Mouse (Mus musculus): Measurements from ENCODE around the gene Cep97. TPM values are rescaled to one million over a fixed set of nuclear protein-coding genes. Genes with fewer than 3 reads are reported as not detected.
A peak's percentile ranks its signal among the peaks of the same experiment; 100 is the strongest.
"Not testable (repeated sequence)": the region's sequence is repeated elsewhere in the genome, so short reads cannot be mapped to it uniquely, and the experiment has no call there.

Gene Cep97
- 10 to 100 TPM; 11.3 to 14.7 TPM for total RNA-seq (2021)

GRCm38 (mm10) chr16:55934453-55935037 is at the start of gene Cep97:
Cep97 (minus strand) TSS chr16:55934855.
- intact Hi-C loops (cut with DNase I) = loop anchor here (5.0 kb wide), 1 partner anchor 33 kb away; the partner anchor contains the start of gene Rpl24
- peak; percentile 92 to 94 for DNase-seq (ENCODE audit: low spot score in 2 of 2)

DNA sequence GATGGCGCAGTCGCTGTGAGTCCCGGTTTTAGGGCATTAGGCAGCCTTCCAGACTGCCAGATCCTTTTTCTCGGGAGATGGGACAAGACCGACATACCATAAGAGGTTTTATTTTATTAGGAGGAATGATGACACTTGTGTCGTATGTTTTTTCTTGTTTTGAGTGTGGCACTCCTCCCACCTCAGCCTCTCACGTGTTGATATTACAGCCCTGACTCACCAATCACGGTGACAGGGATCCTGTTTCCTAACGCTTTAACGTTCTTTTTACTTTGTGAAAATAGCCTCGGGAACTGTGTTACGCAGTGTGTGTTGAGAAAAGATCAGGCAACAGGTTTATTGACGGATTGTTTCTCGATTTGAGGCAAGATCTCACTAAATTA is 40.2 kb upstream of the Cep97 start:
- intact Hi-C loops (cut with DNase I) = loop anchor here (2.0 to 10.0 kb wide), 3 partner anchors 32 to 160 kb away; no protein-coding TSS in a partner anchor
- peak in 1 of 2 experiments; percentile 33 for DNase-seq (ENCODE audit: low spot score in 2 of 2)

DNA sequence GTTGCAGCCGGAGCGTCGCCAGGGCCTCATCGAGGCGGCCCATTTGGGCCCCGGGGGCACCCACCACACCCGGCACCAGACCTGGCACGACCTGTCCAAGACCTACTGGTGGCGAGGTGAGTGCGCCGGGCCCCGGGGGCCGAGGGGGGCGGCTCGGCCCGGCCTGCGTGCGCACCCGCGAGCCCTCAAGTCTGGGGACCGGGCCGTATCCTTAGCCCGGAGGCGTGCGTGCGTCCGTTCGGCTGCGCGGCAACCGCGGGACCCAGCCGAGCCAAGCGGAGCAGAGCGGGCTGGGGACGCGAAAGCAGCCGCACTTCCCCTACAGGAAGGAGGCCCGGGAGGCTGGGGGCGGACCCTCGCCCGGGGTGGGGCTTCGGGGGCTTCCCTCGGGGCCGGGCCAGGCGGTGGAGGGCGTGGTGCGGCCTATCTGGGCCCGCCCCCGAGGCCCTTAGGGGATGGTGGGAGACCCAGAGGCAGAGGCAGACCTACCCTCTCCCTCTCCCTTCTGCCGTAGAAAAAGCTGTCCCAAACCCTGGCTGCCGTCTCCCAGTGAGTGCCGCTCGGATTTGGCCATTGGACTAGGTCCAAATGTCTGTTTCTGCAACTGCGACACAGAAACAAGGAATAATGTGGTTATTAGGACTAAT is 39.7 kb upstream of the Cep97 start:
- intact Hi-C loops (cut with DNase I) = loop anchor here (2.0 to 10.0 kb wide), 3 partner anchors 32 to 160 kb away; no protein-coding TSS in a partner anchor

DNA sequence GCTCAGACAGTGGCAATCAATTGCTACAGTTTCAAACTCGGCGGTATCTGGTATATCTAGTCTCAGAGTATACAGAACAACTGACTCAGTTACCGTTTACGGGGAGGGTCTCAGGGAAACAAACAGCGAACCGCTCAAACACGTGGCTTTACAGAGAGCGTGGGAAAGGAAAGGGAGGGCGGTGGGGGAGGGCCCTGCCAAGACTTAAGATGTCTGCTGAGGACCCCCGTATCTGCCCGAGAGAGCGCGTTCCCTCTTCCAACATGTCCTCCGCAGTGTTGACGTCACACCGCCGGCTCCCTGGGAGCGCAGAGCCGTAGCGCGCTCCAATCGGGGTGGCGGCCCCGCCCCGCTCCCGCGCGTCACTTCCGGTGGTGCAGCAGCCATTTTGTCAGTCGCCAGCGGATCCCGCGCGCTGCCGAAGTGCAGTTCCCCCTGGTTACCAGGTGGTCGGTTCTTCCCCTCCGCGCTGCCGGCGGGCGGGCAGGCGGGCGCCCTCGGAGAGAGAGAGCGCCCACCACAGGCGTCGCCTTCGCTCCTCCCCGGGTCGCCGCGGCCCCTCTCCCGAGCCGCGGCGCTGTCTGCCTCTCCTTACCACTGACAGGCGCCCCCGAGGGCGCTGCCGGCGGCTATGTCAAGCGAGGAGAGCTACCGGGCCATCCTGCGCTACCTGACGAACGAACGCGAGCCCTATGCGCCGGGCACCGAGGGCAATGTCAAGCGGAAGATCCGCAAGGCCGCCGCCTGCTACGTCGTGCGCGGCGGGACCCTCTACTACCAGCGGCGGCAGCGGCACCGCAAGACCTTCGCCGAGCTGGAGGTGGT is 39.0 kb upstream of the Cep97 start, which contains the start of gene Zbtb11:
Gene Zbtb11, plus strand, starts transcription at position 453 of the 825 bp plus-strand sequence.
- peak; percentile 99 for DNase-seq (ENCODE audit: low spot score in 2 of 2)
- intact Hi-C loops (cut with DNase I) = loop anchor here (1.0 to 10.0 kb wide), 4 partner anchors 33 to 161 kb away; partner anchors contain the start of gene Pcnp

More for the DNA sequence above, 39.7 kb upstream of the Cep97 start:
- DNase-seq (ENCODE audit: low spot score in 2 of 2) = peak; percentile 82 to 85

GRCm38 (mm10) chr16:55972626-55973201 is 38.1 kb upstream of the Cep97 start:
- intact Hi-C loops (cut with DNase I) = loop anchor here (1.0 to 10.0 kb wide), 3 partner anchors 57 to 162 kb away; partner anchors contain the start of gene Pcnp
- no peak for DNase-seq (ENCODE audit: low spot score in 2 of 2)

DNA sequence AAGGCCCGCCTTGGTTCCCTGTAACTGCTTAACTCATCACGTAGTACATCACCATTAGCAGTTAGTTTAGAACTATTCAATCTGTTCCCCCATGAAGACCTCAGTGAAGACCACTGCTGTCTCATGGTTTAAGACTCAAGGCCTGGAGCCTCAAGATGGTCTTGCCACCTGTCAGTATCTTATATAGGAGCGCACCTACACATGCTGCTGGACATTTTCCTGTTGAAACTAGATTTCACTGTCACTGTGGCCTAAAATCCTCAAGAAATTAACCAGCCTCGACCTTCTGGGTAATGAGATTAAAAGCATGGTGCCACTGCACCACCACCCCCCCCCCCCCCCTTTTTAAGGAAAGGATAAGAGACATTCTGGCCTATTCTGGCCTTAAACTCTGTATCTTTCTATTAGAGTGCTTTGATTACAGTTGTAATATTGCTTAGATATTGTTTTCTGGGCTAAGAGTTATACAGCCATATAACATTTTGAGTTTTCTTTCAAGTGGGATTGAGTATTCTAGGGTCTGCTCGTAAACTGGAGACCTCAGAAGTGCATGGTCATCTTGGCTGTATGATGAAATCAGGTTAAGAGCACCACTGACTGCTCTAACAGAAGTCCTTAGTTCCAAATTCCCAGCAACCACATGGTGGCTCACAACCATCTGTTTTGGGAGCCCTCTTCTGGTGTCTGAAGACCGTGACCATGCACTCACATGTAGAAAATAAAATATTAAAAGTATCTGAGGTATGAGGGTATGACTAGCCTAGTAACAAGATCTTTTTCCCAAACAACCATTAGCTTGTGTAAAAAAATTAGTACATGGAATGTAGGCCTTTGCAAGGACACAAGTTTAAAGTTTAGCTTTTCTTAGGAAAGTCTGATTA is 37.3 kb upstream of the Cep97 start:
- intact Hi-C loops (cut with DNase I) = loop anchor here (10.0 kb wide), 2 partner anchors 103 to 163 kb away; no protein-coding TSS in a partner anchor
- DNase-seq (ENCODE audit: low spot score in 2 of 2) = no peak

GRCm38 (mm10) chr16:55970416-55970815 is 35.8 kb upstream of the Cep97 start:
- intact Hi-C loops (cut with DNase I) = loop anchor here (10.0 kb wide), 2 partner anchors 104 to 164 kb away; no protein-coding TSS in a partner anchor

DNA sequence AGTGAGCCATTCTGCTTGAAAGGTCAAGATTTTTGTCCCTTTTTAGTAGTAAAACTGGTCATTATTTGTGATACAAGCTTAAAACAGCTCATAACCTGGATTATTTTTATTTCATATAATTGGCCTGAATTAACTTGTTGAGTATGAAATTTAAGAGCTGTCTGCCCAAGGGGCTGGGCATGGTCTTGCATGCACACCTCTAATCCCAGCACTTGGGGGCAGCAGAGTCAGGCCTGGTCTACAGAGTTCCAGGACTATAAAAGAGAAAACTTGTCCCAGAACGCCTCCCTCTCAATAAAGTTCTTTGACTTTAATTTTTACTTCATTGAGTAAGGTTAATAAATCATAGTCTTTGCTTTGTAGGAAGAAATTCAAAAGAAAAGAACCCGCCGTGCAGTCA is 34.5 kb upstream of the Cep97 start:
- intact Hi-C loops (cut with DNase I) = loop anchor here (5.0 kb wide), 1 partner anchor 37 kb away; the partner anchor contains the start of gene Cep97
- DNase-seq (ENCODE audit: low spot score in 2 of 2) = no peak

More at GRCm38 (mm10) chr16:55970416-55970815, 35.8 kb upstream of the Cep97 start:
- DNase-seq (ENCODE audit: low spot score in 2 of 2) = no peak

DNA sequence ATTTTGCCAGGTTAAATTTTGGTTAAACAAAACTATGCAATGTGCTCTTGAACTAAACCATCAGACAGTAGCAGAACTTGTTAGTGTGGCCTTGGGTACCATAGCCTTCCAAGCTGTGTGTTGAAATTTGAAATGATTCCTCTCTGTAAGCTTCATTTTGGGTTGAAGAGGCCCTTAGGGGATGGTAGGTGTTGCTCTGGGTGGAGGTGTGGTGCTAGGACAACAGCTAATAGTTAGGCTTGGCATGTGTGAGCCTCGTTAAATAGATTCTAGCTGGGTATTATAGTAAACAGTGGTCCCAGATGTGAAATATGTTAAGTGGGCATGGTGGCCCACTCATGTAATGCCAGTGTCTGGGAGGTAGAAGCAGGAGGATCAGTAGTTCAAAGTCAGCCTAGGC is 32.6 kb upstream of the Cep97 start:
- intact Hi-C loops (cut with DNase I) = loop anchor here (2.0 to 5.0 kb wide), 2 partner anchors 14 to 35 kb away; partner anchors contain the start of gene Cep97

GRCm38 (mm10) chr16:55966212-55966871 is 31.7 kb upstream of the Cep97 start, which contains the start of gene Rpl24:
Rpl24 (plus strand) TSS chr16:55966275.
- peak; percentile 96 to 98 for DNase-seq (ENCODE audit: low spot score in 2 of 2)
- intact Hi-C loops (cut with DNase I) = loop anchor here (2.0 to 5.0 kb wide), 2 partner anchors 14 to 34 kb away; partner anchors contain the start of gene Cep97

More for the DNA sequence above, 32.6 kb upstream of the Cep97 start:
- DNase-seq (ENCODE audit: low spot score in 2 of 2) = no peak

DNA sequence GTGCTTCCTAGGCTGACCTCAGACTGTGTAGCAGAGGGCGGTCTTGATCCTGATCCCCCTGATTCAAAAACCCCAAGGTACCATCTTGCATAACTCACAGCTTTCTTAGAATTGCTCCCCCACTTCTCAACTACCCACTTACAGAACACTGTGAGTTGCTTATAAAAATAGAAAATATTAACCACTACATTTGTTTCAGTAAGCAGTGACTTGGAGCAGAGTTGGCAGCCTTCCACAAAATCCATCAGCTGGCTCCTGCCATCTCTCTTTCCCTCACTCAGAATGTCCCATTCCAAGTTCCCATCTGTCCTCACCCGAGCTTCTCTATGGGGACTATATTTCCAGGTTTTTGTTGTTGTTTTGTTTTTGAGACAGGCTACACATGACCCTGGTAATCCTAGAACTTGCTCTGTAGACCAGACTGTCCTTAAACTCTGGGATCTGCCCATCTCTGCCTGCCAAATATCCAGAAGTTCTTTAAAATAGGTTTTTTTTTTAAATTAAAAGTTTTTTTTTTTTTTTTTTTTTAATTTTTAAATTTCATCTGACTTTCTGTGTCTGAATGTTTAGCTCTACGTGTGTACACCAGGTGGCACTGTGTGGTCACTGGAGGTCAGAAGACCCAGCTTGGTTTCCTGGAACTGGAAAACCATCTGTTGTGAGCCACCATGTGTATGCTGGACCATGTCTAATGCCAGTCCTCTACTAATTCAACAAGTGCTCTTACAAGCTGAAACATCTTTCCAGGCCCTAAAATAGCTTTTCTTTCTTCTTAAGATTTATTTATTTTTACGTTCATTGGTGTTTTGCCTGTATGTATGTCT is 29.7 kb upstream of the Cep97 start:
- intact Hi-C loops (cut with DNase I) = no loop called here
- DNase-seq (ENCODE audit: low spot score in 2 of 2) = peak in 1 of 2 experiments; percentile 27

GRCm38 (mm10) chr16:55963068-55963467 is 28.4 kb upstream of the Cep97 start:
- DNase-seq (ENCODE audit: low spot score in 2 of 2); intact Hi-C loops (cut with DNase I): not testable (repeated sequence)

- intact Hi-C loops (cut with DNase I) = loop anchor here (5.0 kb wide), 1 partner anchor 108 kb away; no protein-coding TSS in a partner anchor
Observed at GRCm38 (mm10) chr16:55954196-55954595, 19.5 kb upstream of the Cep97 start.

DNA sequence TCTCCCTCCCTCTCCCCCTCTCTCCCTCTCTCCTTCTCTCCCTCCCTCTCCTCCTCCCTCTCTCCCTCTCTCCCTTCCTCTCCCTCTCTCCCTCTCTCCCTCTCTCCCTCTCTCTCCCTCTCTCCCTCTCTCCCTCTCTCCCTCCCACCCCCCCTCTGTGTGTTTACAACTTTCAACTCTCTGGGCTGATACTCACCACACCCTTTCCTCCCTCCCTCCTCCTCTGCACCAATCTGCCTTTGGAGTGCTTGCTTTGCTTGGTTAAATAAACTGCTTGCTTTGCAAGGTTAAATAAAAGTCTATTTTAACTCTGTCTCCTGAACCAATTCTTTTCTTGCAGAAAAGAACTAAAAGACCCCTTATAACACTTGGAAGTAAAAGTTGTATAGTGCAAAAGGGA is 18.1 kb upstream of the Cep97 start:
- intact Hi-C loops (cut with DNase I) = loop anchor here (2.0 to 5.0 kb wide), 2 partner anchors 14 to 110 kb away; partner anchors contain the start of gene Rpl24
- DNase-seq (ENCODE audit: low spot score in 2 of 2) = no peak

More at GRCm38 (mm10) chr16:55954196-55954595, 19.5 kb upstream of the Cep97 start:
- DNase-seq (ENCODE audit: low spot score in 2 of 2) = not testable (repeated sequence)

DNA sequence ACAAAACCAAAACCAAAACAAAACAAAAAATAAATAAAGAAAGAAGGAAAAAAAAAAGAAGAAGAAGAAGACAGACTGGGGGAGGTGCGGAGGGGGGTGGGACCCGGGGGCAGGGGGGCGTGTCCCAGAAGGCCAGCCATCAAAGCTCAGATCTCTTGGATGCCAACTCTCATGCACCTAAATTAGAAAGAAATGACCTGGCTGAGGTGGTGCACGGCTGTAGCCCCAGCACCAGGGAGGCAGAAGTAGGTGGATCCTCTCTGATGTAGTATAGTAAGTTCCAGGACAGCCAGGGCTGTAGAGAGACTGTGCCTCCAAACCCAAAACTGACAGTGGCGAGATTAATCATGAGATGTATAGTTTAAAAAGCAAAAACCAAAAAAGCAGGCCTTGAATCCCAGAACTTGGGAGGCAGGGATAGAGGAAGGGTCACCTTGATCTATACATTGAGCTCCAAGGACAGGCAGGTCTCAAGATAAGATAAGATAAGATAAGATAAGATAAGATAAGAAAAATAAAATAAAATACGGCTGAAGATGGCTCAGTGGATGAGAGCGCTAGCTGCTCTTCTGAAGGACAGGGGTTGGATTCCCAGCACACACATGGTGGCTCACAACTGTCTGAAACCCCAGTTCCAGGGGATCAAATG is 17.1 kb upstream of the Cep97 start:
- no peak for DNase-seq (ENCODE audit: low spot score in 2 of 2)
- intact Hi-C loops (cut with DNase I) = loop anchor here (2.0 to 5.0 kb wide), 2 partner anchors 15 to 110 kb away; partner anchors contain the start of gene Rpl24

Measured in left cerebral cortex, postnatal 36 days (tissue).